Mouse (Mus musculus) mouse embryonic stem cell (cell line): ENCODE measurements around the gene Upp2.

ENCODE experiments used
- in situ Hi-C, 2 experiments: fragments of 300-500 bp; cut with MboI; formaldehyde crosslinking; loops; 1 replicate in 1 of 2; 3 replicates in 1 of 2; pipeline ENCODE4 v1.14.3; 2019 to 2020; ENCODE audit warnings: low sequenced_read_pairs in 2 of 2, low pct_unique_long_range_greater_than_20kb in 1 of 2, mixed read lengths in 1 of 2; ENCODE audit not compliant: unreplicated experiment in 1 of 2

Gene Upp2

DNA sequence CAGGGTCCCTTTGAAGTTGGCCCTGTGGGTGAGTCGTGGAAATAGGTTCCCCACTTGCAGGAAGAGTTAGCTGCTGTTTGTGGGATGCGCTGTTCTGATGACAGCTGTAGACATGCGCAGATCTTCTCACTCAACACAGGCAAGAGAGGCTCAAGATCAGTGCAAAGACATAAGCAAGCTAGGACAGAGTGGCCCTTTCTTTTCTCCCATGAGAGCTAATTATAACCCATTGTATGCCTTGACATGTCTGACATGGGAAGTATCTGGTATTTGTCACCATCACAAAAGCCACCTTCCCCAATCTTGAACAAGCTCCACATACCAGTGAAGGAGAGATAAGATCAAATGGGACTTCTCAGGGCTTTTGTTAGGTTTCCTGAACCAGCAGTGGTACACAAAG lies 140.6 kb downstream of the Upp2 start:
- in situ Hi-C loops: loop anchor here (10.0 to 25.0 kb wide), 2 partner anchors 727 to 730 kb away; no protein-coding TSS in a partner anchor

DNA sequence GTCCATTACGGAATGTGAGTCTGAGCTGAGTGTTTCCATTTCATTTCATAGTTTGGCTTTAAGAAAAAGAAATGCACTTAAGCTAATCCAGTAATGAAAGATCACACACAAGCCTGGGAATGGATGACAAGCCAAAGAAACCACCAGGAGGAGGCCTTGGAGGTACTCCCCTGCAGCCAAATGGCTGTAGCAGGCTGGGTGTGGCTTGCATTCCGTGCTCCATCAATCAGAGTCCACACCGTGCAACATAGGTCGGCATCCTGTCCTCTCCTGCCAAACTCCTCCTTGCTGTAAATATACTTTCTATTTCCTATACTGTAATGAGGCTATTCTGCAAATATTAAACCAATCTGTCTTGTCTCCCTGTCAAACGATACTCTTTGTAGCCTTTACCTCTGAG lies 143.1 kb downstream of the Upp2 start:
- in situ Hi-C loops: loop anchor here in 1 of 2 experiments (25.0 kb wide), 1 partner anchor 727 kb away; no protein-coding TSS in a partner anchor

DNA sequence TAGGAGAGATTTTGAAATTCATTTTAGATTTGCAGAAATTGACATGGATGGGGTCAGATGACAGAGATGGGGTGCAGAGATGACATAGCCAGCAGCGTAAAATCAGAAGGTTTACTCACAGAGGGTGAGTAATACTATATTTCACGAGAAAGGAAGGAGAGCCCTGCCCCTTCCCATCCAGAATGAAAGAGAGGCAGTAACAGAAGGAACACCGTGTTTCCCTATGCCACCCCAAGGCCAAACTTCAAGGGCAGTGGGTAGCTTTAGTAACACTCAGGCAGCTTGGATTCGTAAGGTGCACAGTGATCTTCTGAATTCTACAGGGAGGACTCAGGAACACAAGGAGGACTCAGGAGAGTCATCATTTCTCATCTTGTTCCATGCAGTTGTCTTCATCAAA lies 144.0 kb downstream of the Upp2 start:
- in situ Hi-C loops: loop anchor here in 1 of 2 experiments (25.0 kb wide), 1 partner anchor 726 kb away; no protein-coding TSS in a partner anchor

DNA sequence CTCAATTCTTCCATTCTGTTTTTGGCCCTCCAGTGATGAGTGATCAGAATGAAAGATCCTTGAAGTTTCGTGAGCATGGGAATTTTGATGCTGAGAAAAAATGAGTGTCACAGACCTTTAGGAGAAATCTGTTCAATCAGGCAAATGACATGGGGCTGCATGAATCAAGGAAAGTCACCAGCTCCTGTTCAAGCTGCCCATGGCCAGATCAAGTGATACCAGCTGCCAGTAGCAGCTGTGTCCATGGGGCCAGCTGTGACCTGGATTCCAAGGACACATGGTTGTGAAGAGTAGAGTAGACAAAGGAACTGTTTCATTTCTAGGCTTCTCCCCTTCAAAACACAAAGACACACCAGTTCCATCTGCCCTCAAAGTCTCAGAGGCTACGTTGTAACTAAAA lies 144.4 kb downstream of the Upp2 start:
- in situ Hi-C loops: loop anchor here in 1 of 2 experiments (25.0 kb wide), 1 partner anchor 726 kb away; no protein-coding TSS in a partner anchor

DNA sequence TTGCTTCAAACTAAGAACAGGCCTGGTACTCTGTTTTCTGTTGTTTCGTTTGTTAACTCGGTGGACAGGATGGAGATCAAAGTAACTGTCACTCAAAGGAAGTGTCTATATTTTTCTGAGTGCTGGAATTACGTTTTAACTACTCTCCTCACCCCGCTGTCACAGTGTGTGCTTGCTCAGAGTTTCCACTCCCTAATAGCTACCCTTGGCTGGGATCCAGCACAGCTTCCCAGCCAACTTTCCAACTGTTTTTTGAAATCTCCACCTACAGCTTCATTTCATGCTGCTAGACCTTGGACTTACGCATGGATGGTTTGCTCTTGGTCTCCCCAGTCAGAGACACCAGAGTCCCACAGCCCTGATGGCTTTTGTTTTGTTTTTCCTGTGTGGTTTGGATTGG lies 144.8 kb downstream of the Upp2 start:
- in situ Hi-C loops: loop anchor here in 1 of 2 experiments (25.0 kb wide), 1 partner anchor 725 kb away; no protein-coding TSS in a partner anchor

DNA sequence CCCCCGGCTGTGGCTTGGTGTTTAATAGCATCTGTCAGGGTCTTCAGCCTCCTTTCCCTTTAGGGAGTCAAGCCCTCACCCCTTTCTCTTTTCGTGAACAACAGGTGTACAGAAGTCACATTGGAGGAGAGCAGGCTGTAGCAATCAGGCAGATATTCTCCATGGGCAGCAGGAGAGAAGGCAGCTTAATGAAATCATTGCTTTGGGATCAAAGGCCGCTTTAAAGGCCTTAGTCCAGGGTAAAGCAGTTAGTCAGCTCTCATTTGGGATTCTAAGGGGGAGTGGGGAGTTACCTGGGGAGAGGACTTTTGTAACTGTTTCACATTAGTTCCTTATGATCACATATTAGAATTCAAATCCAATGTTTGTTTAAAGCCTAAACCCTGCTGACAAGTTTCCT lies 150.8 kb downstream of the Upp2 start:
- in situ Hi-C loops: loop anchor here in 1 of 2 experiments (25.0 kb wide), 1 partner anchor 719 kb away; no protein-coding TSS in a partner anchor

DNA sequence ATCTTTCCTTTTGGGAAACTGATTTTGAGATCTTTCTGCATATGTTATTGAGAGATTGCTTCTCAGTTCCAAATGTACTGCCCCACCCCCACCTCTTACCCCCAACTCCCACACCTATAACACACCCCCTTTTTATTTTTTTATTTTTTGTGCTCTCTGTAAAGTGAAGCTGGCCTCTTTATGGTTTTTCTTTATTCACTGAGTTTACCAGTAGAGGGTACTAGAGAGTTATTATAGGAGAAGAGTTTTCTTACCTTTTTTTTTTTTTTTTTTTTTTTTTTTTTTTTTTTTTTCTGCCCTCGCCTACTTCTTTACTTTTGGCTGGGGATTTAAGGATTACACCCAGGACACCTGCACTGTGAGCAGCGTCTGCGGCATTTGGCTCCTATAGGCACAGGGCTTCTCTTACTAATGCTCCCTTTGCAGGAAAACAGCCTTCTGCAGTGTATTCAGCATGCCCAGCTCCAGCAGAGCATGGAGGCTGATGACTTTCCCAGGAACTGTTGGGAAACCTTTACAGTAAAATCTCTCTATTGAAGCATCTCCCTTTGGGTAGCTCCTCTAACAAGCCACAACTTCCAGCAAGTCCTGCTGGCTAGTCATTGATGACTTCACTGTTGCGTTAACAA lies 170.2 kb downstream of the Upp2 start:
- in situ Hi-C loops: no loop called here

DNA sequence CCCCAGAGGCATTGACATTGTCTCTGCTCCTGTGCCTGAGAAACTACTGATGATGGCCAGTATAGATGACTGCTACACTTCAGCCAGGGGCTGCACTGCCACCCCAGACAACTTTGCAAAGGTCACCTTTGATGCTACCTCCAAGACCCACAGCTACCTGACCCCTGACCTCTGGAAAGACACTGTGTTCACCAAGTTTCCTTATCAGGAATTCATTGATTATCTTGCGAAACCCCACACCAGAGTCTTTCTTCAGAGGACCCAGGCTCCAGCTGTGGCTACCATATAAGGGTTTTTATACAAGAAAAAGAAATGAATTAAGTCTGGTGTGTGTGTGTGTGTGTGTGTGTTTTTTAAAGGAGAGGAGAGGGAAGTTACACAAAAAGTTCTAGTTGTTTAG lies 174.1 kb downstream of the Upp2 start:
- in situ Hi-C loops: no loop called here

DNA sequence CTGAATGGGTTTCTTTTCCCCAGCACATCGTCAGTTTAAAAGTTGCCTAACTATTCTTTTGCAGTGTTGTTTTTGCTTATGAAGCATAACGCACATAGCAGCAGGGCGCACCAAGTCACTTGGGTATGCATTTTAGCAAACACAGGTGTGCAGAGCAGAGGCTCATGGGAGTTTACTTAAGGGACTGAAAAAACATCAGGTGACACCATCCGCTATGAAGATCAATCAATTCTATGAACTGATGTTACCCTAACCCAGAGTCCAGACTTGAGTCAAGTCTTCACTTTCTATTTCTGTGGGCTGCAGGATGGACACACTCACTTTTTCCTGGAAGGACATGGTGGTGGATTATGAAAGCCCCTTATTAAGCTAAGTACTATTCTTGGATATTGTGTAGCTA lies 174.9 kb downstream of the Upp2 start:
- in situ Hi-C loops: no loop called here

DNA sequence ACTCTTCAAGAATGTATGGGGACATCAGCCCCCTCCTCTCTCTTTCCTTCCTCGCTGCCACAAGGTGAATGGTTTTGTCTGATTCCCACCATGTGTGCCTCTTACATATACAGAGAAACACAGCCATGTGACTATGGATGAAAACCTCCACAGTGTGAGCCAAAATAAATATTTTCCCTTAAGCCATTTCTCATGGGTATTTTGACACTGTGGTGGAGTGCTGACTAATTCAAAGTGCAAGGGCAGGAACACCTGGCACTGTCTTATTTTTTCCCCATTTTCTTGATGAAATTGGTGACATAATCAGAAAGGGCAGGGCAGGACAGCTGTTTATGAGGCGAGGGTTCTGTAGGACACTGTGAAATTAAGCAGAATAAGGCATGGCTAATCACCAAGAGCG lies 176.3 kb downstream of the Upp2 start:
- in situ Hi-C loops: no loop called here

DNA sequence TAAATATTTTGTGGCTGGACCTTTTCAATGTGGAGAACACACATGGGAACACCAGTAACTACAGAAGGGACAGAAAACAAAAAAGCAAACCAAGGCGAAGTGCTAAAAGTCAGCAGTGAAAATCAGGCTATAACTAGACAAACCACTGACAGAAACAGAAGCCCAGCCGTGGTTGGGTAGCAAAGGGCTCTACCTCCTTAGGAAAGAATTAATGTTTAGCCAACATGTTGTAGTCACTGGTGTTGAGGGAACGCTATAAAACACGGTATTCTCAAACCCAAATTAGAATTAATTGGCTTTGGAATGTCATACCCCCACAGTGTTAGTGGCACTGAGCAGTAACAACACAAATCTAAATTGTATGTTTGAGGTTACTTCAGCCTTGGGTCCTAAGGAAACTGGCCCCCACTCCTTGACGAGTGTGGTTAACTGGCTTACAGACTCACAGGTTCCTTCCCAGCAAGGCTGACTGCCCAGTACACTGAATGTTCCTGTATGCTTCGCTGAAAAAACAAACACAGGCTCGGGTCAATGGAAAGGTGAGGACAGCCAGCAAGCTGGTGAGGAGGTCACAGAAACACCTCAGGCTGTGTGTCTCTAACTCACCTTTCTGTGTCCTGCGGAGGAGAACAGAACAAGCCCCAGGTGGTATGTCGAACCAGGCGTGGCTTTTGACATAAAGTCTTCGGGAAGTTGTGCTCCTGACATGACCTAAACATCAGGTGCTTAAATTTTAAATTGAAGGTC lies 180.6 kb downstream of the Upp2 start:
- in situ Hi-C loops: no loop called here

DNA sequence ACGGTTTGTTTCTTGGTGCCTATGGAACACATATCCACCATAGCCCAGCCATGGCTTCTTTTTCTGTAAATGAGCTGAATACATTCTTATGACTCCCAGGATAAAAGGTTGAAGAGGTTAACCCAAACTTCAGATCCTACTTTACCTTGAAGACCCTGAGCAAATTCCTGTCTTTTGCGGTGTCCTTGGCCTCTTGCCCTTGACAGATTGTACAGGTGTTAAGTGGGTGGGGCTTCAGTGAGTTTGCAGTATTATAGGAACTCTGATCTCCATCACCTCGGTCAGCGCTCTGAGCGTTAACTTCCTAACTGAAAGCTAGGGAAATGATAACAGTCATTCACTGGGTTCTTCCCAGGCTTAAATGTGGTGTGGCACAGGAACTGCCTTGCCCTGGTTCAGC lies 181.2 kb downstream of the Upp2 start:
- in situ Hi-C loops: no loop called here

DNA sequence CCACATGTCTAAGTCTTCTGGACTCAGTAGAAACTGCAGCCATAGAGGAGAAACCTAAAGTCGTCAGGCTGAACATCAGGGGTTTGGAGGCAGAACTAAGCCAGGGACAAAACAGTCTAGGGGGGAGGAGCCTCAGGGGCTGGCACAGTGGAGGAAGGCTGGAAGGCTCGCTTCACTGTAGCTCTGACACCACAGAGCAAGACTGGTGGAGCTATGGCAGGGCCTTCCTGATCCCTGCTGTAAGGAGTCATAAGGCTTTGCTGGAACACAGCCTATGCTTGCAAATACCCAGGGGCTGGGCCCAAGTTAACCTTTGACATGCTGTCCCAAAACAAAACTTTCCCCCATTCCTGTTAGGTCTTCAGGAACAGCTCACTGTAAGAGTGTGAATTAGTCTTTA lies 185.8 kb downstream of the Upp2 start:
- in situ Hi-C loops: no loop called here

DNA sequence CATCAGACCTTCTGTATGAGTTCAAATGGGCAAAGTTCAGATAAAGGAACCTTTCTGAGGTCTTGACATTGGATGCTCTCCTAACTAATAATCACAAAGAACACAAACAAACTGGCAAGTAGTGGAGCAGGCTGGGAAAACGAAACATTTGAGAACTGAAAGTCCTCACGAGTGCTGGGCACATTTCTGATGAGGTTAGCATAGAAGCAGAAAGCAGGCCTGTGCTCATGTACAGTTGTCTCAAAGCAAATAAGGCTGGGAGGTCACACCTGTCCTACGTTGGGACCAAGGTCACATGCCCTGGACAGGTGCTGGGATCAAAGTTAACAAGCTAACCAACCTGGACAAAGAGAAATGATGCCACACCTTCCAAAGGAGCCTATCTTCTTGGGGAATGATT lies 187.6 kb downstream of the Upp2 start:
- in situ Hi-C loops: no loop called here

DNA sequence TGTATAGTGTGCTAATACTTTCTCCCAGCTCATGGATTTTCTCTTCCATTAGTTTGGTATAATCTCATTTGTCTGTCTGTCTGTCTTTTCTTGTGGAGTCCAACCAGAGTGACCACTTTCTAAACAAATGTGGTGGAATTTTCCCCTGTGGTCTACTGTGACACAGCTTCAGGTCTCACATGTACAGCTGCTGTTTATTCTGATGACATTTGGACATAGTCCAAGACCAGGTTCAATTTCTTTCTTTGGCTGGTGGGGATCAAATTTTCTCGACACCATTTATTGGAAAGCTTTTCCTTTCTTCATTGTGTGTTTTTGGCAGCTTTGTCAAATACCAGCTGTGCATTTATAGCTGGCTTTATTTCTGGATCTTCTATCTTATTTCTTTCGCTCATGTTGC lies 191.0 kb downstream of the Upp2 start:
- in situ Hi-C loops: no loop called here

DNA sequence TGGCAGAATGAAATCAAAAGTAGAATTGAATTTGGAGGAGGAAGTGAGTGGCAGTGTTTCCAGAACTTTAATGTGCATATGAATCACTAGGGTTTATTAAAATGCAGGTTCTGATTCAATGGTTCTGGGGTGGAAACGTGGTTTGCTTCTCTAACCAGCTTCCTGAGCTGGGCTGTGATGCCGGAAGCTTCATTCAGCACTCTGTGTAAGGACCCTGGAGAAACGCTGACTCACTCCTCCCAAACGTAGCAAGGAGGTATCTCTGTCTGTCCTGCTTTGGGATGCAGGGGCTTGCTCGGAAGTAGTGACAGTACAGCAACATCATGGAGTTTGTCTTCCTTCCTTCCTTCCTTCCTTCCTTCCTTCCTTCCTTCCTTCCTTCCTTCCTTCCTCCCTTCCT lies 192.6 kb downstream of the Upp2 start:
- in situ Hi-C loops: no loop called here

DNA sequence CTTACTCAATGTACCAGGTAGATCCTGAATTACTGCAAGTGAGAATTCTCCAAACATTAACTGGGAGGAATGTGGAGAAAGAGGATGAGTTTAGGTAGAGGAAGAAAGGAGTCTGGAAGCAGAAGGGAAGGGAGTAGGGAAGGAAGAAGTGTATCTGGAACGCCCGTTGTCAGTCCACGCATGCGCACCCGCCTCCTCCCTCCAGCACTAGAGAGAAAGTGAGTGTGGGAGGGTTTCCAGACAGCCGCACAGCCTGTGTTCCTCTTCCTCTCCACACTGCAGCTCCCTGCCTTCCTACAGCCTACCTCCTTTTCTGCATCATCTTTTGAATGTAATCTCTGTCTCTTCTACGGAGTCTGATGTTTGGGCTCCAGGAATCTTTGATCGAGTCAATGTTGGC lies 198.0 kb downstream of the Upp2 start:
- in situ Hi-C loops: no loop called here

DNA sequence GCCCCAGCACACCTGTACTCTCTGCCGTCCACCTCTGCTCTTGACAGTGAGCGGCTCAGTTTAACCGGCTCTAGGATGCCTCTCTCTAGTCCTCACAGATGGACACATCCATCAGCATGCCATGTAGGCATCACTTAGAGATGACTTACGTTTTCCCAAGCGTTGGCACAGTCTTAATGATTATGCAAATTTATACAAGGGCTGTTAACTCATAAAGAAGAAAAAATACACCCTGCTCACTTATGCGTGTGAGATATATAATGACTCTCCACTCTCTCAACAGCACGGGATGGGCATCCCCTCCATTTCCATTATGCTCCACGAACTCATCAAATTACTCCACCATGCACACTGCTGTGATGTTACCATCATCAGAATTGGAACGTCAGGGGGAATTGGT lies 206.7 kb downstream of the Upp2 start:
- in situ Hi-C loops: no loop called here

DNA sequence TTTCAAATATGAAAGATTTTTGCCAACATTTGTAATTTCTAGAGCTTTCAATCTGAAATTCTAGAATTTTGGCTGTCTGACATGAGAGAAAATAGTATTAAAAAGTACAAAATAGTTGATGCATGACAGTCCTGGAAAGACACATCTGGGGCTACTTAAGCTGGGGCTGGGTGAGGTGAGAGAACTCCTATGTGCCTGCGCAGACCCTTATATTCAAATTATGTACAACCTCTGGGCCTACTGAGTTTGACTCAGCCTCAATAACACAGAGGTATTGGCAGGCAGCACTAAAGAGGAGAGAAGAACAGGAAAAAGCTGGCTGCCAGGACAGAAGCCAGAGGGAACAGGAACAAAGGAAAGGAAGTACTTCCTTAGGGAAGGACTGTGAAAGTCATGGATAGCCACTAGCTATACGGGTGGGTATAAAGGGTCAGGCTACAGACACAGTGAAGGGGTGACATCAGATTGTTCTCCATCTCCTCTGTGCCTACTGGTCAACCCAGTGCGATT lies 211.9 kb downstream of the Upp2 start:
- in situ Hi-C loops: no loop called here

DNA sequence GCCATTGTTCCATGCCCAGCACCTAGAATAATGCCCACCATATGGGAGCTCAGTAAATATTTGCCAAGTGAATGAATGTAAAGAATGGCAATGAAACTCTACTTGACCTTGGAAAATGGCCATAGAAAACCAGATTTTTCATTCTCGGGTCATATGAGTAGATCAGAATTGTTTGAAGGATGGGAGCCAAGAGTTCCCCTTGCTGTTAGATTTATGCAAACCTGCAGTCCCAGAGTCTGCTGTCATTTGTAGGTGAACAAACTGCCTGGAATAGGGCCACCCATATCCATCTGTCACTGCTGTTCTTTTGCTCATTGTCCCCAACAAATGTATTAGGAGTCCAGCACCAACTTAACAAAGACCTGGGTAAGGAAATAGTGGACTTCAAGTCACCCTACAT lies 216.4 kb downstream of the Upp2 start:
- in situ Hi-C loops: no loop called here
